Mouse (Mus musculus) brain, embryonic 14.5 days (tissue): ENCODE measurements around the gene Lhx8.

Experiments used
- CTCF ChIP-seq: fragments of 200-500 bp; IDR thresholded peaks from 2 replicates; pipeline ENCODE4 v1.5.1; 2012; ENCODE audit warnings: inconsistent platforms, mild to moderate bottlenecking, moderate library complexity, borderline replicate concordance; ENCODE audit not compliant: insufficient read depth, insufficient read length; ENCODE audit errors: extremely low read depth
- POLR2A ChIP-seq: fragments of 200-500 bp; IDR thresholded peaks from 2 replicates; pipeline ENCODE4 v1.6.1; 2012; ENCODE audit warnings: mild to moderate bottlenecking, inconsistent platforms, borderline replicate concordance; ENCODE audit not compliant: poor library complexity, insufficient read depth, insufficient read length, severe bottlenecking; ENCODE audit errors: extremely low read depth

DNA sequence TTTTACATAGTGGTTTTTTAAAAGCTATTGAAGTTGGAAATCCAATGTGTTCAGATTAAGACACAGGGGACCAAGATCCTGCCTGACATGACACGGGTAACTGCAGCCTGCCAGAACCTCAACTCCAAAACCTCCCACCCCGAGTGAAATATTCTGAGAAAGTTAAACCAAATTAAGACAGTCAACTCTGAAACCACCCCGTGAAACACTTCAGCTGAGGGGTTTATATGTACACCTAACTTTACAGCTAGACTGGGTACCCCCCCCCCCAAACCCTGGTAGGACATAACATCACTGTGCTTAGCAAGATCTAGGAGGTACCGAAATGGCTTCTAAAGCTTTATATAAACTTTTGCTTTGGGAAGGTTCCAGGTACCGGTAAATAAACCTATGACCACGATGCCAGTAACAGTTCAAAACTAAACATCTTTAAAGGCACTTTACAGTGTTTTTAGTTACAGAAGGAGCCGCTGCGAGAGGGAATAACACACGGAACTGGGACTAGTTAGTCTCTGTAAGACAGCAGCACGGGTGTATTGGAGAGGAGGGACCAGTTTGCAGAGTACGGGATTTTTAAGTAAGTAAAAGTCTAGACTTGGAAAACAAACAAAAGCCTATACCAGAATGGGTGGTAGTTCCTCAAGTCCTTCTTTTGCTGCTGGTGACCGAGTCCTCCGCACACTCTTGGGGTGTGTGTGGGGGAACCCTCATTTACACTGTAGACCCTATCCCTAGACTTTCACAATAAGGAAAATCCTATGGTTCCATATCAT, 3.2 kb downstream of the Lhx8 start:
- TF ChIP-seq CTCF (no peak), POLR2A (no peak)
